Mouse (Mus musculus) left cerebral cortex, adult 8-10 months (tissue): ENCODE data around the gene Hoxa6. TPM values are rescaled to one million over a fixed set of nuclear protein-coding genes. Genes with fewer than 3 reads are reported as not detected.

Experiments
- DNase-seq, 2 experiments: peaks; one replicate each; pipeline ENCODE4 v3.0.0; 2022; ENCODE audit warnings: low spot score in 2 of 2
- total RNA-seq, 4 experiments: library from RNA; stranded (reverse); gene quantifications; 2 replicates each; pipeline ENCODE4 v1.2.4; 2022

The Hoxa6 gene
- not detected for total RNA-seq

DNA sequence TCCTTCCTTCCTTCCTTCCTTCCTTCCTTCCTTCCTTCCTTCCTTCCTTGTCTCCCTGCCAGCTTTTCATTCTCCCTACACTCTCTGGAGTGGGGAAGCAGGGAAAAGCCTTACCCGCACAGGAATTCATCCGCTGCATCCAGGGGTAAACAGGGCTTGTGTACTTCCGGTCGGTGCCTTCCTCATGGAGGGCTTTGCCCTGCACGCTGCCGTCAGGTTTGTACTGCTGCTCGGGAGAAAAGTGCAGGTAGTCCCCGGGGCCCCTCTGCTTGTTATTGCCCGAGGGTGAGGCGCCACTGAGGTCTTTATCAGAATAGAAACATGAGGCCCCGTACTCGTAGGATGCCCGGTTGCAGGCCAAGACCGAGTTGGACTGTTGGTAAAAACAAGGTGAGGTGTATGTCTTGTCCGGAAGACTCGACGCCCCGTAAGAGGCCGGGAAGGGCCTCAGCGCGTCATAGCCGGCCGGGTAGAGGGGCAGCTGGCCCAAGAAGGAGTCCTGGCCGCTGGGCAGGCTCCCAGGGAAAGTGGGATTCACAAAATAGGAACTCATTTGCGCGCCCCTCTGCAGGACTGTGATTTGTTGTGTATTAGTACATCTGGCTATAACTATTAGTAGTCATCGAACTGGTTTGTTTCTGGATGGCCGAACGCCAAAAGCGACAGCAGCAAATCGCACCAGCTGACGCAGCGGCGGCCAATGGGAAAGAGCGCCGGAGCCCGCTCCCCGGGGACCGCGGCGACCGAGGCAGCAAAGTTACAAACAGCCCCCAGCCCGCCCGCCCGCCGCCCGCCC lies at the start of gene Hoxa6:
Gene Hoxa6 (minus strand): TSS at position 651 of the 796 bp plus-strand sequence.
- DNase-seq: no peak

DNA sequence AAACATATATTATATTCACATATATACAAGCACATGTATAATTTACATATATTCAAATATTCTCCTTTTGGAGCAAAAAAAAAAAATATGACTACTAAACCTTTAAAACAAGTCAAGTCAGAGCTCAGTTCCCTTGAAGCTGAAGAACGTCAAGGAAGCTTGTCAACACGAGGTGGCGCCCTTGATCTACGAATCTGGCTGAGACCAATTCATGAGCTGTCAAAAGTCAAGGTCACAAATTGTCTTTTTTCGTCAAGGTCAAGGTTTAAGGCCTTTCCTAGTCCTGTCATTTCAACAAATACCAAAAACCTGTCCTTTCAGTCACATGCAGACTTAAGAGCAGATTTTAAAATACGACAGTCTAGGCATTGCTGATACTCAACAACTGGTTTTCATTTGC lies 48.4 kb upstream of the Hoxa6 start:
- DNase-seq: peak in 1 of 2 experiments; percentile 65

DNA sequence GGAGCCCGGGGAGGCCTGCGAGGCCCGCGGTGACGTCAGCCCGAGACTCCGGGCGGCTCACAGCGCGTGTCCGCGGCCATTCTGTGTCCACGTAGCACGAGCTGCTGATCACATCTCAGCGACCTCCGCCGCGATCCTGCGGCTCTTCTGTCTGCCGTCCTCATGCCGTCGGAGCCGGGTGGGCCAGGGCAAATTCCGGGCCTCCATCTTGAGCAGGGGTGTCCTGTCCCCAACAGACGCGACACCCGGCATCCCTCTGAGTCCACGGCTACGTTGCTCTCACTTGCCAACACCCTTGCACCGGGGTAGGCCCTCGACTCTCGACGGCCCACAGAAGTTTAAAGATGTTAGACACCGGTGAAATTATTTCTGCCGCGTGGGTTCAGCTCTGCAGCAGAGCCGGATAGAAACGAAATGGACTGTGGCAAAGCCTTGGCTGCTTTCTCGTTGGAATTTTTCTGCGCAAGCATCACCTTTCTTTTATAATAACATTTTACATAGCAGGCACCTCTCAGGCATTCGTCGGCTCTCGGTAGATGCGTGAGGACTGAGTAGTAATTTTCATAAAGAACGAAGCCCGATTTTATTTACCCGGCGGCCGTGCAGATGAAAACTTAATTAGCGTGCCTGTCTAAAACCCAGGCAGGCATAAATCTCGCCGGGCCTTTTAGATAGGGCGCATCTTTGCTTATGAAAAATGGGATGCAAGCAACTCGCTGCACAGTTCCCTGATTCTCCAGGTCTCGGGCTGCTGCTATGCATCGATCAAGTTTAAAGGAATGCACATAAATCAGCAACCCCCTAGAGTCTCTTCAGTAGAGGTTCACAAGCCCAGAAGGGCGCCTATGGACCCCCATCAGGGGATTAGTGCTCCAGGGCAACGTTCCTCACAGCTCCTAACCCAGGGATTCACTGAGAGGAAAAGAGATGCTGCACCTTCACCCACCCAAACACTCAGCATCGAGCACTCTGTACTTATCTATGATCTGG lies 45.3 kb upstream of the Hoxa6 start:
- no peak for DNase-seq

DNA sequence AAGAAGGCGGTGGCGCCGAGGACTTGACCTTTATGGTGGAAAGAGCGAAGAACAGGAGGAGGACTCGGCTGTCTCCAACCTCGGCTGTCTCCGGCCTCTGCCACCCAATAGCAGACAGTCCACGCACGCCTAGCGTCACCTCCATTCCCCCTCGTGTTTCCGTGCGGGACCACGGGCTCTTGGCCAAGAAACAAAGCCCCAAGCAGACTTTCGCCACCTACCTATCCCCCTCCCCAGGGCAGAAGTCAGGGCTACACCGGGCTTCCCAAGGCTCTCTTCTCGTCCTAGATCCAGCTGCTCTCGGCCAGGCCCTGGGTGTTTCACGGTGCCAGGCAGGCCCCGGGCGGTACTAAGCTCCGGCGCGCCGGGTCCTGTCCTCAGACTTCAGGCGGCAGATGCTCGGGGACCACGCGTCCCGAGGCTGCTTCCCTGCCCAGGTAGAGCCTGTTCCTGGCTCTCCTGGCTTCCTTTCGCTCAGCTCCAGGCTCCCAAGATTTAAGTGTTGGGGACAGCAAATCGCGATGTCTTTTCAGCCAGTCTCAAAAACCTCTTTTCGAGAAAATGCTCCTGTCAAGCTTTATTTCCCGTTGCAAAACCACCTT lies 44.4 kb upstream of the Hoxa6 start:
- DNase-seq: no peak

DNA sequence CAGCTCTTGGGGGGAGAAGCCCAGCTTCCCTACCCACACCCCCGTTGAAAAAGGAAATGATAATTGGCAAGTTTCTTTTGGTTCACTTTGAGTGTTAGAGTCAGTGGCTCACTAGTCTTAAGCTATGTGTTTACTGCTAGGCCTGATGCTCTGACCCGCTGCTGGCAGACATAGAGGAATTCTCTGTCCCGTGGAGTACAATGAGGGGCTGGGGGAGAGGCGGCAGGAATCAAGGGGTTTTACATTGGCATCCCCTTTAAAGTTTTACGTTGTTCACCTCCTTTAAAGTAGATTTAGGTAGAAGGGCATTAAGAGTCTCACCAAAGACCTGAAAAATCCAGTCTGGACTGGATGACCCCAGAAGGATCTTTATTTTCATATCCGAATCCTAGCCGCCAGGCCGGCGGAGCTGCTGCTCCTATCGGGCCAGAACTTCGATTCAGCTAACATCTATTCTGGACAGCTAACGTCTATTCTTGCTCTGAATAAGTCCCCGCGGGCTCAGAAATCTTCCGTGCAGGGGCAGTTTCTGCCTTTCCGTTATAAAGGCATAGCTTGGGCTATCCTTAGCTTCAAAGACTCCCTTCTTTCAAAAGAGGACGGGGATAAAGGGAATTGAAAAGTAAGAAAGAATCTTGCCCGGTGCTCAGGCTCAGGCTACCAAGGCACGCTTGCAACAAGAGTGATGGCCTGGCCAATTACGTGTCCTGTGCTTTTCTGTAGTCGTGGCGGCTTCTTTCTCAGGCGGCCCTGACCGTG lies 43.7 kb upstream of the Hoxa6 start:
- DNase-seq: no peak

DNA sequence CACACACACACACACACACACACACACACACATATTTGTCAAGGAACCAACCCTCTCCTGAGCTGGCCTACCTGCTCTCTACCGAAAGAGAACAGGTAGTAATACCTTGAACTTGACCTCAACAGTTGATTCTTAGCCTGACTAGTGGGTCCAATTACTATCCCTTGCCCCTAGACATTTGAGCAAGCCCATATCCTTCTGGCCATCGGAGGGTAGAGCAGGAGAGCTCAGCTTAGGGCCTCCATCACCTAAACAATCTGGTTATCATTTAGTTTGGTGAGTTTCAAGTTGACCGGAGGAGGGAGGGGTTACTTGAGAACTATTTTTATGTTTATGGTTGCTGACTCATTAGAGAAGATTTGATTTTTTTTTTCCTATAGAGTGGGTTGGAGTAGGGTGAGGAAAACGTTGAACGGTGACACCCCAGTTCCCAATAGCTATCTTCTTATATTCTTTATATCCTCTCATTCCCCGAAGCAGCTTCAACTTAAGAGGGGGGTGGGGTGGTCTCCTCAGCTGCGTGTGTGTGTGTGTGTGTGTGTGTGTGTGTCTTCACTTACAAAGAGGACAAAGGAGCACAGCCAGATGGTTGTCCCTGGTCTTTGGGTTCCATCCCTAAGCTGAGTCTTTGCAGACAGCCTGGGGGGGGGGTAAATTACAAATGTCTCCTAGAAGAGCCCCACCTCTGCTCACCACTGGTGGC lies 42.8 kb upstream of the Hoxa6 start:
- DNase-seq: no peak

DNA sequence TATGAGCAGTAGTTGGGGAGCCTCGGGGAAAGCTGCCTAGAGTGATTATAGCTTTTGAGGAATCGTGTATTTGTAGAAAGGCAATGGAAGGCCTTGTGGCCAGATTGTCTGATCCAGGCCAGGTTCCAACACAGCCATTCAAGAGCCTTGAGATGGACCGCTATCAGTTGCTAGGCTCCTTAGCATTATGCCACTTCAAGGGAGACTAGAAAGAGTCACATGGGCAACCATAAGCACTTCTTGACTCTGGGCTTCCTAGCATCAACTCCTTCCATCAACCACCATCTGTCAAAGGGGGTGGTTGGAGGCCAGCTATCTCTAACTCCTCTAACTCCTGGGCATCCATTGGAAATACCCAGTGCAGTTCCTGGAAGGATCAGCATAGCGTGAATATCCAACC lies 41.3 kb upstream of the Hoxa6 start:
- no peak for DNase-seq

DNA sequence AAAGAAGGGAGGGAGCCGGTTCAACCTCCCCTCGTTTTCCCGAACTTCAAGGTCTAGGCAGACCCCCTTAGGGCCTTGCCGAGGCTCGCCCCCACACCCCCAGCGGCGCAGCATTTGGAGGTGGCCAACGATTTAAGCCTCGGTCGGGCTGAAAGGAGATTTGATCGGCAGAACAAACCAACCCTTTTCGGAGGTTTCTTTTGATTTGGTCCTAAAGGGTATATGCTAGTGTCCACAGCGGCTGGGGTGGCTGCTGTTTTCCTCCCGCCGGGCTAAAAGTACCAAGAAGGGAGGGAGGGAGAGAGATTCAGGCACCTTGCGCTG lies 40.9 kb upstream of the Hoxa6 start:
- no peak for DNase-seq

DNA sequence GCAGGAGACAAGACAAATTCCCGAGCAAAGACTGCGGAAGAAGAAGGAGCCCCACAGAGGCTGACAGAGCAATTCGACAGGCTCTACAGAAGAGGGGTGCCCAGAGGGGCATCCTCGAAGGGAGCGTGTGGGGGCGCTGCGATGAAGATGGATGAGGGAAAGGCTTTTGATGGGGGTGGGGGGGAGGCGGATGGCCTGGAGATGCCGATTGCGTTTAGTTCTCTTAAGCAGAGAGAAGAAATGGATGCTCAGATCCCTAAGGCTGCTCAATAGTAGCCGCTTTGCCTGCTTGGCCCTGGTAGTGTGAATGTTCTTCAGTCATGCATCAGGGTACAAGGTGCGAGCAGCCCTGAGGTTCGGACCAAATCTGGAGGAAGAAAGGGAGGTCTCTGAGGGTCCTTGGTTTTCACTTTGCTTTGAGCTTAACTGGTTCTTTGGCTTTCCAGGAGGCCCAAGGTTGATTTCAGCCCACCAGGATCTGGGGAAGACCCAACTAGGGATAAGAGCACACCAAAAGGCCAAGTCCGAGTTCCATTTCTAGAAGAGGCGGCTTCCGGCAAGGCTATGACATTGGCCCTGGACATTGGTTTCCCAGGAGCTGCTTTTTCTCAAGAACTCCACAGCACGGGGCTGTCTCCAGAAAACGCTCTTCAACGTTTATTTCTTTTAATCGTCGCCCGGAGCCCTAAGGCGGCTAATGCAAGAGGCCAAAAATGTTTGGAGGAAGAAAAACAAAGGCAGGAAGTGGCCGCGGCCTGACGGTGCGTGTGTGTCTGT lies 40.3 kb upstream of the Hoxa6 start:
- no peak for DNase-seq

DNA sequence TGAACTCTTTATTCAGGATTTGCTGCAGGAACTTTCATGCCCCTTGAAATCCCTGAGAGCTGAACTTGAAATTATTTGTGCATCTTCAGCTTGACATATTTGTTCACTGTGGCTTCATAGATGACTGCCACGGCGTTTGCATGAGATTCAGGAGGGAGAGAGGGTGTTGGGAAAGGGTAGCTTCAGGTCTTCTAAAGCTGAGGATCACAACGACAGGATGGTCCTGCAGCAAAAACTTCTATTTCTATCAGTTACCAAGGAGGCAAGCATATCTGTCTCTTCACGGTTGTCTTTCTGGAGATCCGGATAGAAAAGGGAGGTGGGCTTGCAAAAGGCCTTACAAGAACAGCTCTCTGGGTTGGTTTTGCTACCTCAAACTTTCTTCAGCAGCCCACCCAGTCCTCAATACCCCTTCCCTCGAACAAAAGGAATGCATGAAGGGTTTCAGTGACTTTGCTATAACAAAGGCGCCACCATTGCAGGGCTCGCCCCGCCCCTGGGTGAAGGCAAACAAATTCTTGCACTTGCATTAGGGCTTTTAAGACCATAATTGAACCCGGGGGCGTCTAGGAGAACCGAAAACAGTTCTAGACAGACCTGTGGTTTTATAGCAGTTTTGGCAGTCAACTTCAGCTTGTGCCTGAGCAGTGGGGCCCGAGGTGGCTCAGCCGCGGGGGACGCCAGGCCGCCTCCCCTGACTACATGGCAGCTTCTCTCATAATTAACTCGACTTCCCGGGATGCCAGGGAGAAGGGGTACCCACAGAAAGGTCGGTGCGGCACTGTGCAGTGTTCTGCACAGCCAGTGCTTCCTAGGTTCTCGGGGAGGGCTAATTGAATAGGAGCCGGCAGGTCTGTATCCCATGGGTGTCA lies 39.5 kb upstream of the Hoxa6 start:
- DNase-seq: no peak

DNA sequence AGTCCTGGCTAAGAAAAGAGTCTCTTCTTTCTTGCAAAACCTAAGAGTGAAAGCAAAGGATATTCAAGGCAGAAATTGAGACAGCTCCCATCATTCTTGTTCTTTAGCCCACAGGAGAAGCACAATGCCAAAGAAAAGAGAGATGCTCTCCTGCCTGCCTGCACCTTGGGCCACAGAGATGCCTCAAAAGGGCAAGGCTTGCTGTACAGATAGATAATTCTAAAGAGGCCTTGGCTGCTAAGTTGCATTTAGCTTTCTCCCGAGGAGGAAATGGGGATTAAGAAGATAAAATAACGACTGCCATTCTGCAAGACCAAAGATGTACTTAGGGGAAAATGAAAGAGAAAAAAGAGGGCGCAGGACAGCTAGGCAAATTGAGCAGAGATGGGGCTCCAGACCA lies 38.4 kb upstream of the Hoxa6 start:
- no peak for DNase-seq

DNA sequence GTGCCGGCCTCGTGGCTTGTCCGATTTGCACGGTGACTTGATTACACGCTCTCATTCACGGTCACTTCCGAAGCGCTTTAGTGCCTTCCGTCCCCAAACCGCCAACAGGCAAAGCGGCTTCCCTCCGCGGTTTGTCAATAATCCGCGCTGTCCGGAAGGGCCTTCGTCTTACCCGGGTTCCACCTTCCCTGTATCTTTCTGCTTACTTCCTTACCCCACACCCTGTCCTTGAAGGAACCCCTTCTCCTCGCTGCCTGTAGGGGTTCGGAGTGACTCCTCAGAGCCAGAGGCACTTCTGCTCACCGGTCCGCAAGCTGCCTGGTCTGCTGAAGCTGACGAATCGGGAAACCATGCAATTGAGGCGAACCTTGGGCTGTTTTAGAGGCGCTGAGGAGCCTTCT lies 37.9 kb upstream of the Hoxa6 start:
- no peak for DNase-seq

DNA sequence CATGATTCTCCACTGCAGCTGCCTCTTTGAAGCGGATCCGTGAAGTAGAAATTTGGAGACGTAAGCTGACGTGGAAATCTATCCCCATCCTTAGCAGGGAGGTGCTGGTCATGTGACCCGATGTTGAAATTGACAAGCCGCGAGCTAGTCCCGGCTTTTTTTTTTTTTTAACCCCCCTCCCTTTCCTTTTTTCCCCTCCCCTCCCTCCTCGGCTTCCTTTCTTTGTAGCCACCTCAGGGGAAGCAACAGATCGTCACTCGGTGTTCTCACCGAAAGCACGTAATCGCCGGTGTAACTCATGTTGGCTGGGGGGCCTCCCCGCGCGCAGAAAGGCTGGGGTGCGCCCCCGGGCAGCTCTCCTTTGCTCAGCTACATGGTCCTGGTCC lies 37.2 kb upstream of the Hoxa6 start, which contains the start of gene Hoxa11:
Gene Hoxa11 (minus strand): TSS at position 54 of the 386 bp plus-strand sequence.
- DNase-seq: no peak

DNA sequence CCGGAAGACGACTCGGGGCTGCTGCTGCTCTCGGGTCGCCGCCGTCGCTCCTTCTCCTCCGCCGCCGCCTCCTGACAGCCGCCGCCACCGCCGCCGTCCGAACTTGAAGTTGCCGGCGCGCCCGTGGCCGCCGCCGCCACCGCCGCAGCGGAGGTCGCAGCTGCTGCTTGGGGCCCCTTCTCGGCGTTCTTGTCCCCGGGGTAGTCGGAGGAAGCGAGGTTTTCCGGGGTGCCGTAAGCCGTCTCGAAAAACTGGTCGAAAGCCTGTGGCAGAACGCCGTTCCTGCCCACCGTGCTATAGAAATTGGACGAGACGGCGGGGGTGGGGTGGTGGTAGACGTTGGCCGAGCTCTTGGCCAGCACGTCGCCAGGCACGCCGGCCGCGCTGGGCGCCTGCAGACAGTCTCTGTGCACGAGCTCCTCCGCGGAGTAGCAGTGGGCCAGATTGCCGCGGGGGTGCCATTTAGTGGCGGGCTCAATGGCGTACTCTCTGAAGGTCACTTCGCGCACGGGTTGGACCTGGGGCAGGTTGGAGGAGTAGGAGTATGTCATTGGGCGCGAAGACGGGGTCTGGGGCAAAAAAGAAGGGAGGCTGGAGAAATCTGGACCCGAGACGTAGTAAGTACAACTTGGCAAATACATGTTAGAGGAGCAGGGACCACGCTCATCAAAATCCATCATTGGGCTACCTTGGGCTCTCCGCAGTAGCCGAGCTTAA lies 36.7 kb upstream of the Hoxa6 start:
- DNase-seq: no peak

DNA sequence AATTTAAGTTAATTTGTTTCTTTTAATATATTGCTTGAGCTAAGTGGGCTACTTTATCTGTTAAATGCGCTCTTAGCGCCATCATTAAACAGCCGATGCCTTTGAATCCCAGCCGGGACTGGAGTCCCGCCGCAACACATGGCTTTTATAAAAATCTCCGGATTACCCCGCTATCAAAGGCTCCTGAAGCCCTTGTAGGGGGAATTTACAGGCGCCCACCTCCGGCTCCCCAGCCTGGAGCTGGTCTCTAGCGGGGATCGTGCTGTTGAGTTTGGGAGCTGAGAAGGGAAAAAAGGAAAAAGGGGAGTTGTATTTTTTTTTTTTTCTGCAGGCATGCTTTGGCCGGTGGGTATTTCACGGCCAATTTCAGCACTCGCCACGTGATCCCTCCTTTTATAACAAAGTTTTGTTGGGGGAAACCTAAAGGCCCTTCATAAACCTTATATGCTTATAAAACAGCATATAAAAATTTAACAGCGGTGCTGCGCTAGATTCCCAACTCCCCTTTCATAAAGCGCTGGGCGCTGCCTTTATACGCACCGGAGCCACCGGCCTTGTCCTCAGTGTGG lies 36.0 kb upstream of the Hoxa6 start:
- no peak for DNase-seq

DNA sequence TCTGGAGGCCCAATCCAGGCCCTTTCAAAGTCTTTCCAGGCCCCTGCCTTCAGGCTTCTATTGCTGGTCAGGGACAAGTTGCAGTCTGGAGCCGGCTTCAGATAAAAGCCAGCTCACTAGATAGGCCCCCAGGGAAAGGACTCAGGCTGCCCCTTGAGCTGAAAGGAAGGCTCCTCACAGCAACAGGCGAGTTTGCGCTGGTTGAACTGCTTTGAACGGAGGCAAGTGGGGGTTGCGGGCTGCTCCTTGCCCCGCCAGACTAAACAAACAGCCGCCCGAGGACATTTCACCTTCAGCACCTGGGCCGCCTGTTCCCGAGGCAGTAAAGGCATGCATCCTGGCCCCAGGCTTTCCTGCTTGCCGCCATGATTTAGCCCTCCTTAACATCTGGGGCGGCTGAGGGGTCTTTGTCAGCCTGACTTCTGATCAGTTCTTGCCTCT lies 35.2 kb upstream of the Hoxa6 start:
- no peak for DNase-seq

DNA sequence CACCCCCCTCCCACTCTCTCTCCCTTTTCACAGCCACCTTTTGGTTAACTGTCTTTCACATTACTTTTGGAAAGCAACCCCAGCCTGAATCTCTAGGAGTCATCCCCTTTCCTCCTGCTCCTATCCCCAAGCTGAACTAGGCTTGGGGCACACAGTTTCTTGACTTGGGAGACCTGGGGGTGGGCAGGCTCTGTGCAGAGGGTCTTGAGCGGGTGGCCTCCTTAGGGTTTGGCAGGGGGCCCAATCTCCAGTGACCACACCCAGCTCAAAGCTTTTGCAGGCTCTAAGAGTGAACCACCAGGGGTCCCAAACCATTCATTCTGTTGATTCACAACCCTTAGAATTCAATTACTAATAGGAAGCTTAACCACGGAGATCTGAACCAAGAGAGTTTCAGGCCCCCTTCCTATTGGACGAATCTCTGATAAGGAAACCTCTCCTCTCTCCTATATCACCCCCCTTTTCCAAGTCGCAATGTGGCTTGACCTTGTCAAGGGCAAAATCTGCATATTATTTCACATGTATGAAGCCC lies 34.3 kb upstream of the Hoxa6 start:
- no peak for DNase-seq
